Mouse (Mus musculus): ENCODE results near the gene Pkd1l3. TPM values are rescaled to one million over a fixed set of nuclear protein-coding genes. Genes with fewer than 3 reads are reported as not detected.

Gene Pkd1l3
- polyA plus RNA-seq, 1 experiment from 2014 or later, result 0.12 TPM

DNA sequence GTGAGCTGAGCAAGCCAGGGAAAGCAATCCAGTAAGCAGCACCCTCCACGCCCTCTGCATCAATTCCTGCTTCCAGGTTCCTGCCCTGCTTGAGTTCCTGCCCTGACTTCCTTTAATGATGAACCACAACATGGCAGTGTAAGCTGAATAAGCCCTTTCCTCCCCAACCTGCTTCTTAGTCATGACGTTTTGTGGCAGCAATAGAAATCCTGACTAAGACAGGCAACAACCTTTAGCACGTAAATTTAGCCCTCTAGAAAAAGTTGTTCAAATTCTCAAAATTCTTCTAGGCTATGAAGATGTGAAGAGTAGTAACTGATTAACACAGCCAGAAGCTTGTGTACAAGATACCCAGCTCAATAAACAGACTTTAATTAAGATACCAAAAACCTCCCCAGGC is 67.2 kb downstream of the Pkd1l3 start:
- Histone ChIP-seq H3K4me3 (replicated peaks; ENCODE audit: low read length) (no peak overlapping the region), H3K9ac (ENCODE audit: low read length) (no peak overlapping the region), H3K27me3 (ENCODE audit: control insufficient read depth, insufficient read depth, low read length) (no peaks in the 10 kb centered on the region), H3K27ac (ENCODE audit: low read length) (no peak overlapping the region), H3K4me2 (ENCODE audit: low read depth, low read length) (no peak overlapping the region), H3K4me1 (ENCODE audit: control insufficient read depth, insufficient read depth, low read length) (no peaks in the 10 kb centered on the region), H3K36me3 (ENCODE audit: control insufficient read depth, insufficient read depth, low read length) (peaks cover 21% of the 10 kb centered on the region), H3K9me3 (replicated peaks; ENCODE audit: control insufficient read depth, low read length) (no peaks in the 10 kb centered on the region)
- no peak for ATAC-seq (ENCODE audit: insufficient read depth, low FRiP score)
- 74% methylated on average over 3 of the region's 3 CpGs for WGBS

DNA sequence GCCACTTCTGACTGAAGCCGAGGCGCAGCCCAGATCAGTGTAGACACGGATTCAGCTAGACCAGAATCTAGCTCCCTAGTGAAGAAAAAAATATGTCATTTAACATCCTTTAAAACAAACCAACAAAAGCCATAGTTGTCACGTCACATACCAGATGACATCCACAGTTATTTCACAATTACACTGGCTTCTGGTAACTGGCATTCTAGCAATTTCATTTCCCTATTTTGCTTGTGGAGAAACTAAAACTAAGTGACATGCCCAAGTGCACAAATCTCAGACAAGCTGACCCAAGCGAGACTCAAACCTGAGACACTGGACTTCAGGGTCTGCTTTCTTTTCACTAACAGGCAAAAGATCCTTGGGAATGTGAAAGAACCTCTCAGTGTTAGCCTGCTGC is 67.8 kb downstream of the Pkd1l3 start:
- H3K27me3 ChIP-seq (ENCODE audit: control insufficient read depth, insufficient read depth, low read length), result no peaks in the 10 kb centered on the region
- H3K36me3 ChIP-seq (ENCODE audit: control insufficient read depth, insufficient read depth, low read length), result peaks cover 21% of the 10 kb centered on the region
- 87% methylated on average over 5 of the region's 5 CpGs for WGBS
- H3K4me1 ChIP-seq (ENCODE audit: control insufficient read depth, insufficient read depth, low read length), result no peaks in the 10 kb centered on the region
- H3K4me2 ChIP-seq (ENCODE audit: low read depth, low read length), result no peak overlapping the region
- no peak overlapping the region for H3K9ac ChIP-seq (ENCODE audit: low read length)
- no peaks in the 10 kb centered on the region for H3K9me3 ChIP-seq (replicated peaks; ENCODE audit: control insufficient read depth, low read length)
- no peak overlapping the region for H3K27ac ChIP-seq (ENCODE audit: low read length)
- no peak for ATAC-seq (ENCODE audit: insufficient read depth, low FRiP score)
- no peak overlapping the region for H3K4me3 ChIP-seq (replicated peaks; ENCODE audit: low read length)

DNA sequence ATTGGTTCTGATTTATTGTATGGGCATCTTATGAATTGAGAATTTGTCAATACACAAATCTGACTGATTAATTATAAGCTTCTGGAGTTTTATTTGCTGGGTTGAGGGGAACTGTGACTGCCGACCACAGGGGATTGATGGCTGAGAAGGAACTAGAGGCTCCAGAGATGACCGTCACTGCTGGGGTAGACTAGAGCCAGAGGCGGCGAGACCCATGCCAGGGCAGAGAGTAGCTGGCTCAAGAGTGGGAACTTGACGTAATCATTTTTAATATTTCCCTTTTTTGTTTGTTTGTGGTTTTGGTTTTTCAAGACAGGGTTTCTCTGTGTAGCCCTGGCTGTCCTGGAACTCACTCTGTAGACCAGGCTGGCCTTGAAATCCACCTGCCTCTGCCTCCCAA is 72.9 kb downstream of the Pkd1l3 start:
- Histone ChIP-seq H3K27ac (ENCODE audit: low read length) (no peak overlapping the region), H3K4me1 (ENCODE audit: control insufficient read depth, insufficient read depth, low read length) (peaks cover 18% of the 10 kb centered on the region), H3K27me3 (ENCODE audit: control insufficient read depth, insufficient read depth, low read length) (no peaks in the 10 kb centered on the region), H3K36me3 (ENCODE audit: control insufficient read depth, insufficient read depth, low read length) (0 out of 2 replicates have a peak, but pooled peaks cover 3% of the 10 kb centered on the region), H3K9ac (ENCODE audit: low read length) (no peak overlapping the region), H3K4me2 (ENCODE audit: low read depth, low read length) (no peak overlapping the region), H3K9me3 (replicated peaks; ENCODE audit: control insufficient read depth, low read length) (no peaks in the 10 kb centered on the region), H3K4me3 (replicated peaks; ENCODE audit: low read length) (no peak overlapping the region)
- 85% methylated on average over 5 of the region's 5 CpGs for WGBS
- no peak for ATAC-seq (ENCODE audit: insufficient read depth, low FRiP score)

DNA sequence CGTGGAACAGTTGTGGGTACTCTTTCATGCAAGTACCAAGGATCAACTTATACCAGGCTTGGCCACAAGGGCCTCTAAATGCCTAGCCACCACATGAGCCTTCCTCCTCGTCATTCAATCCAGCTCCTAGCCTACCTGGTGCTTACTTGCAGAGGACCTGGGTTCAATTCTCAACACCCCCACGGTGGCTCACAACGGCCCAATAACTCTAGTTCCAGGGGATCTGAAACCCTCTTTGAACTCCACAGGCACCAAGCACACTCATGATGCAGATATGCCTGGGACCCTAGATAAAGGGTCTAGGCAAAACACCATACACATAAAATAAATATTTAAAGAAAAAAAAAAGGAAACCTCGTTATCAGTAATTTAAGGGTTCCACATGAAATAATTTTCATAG is 77.5 kb downstream of the Pkd1l3 start:
- Histone ChIP-seq H3K4me2 (ENCODE audit: low read depth, low read length) (peak overlapping the region; percentile 82), H3K9me3 (replicated peaks; ENCODE audit: control insufficient read depth, low read length) (no peaks in the 10 kb centered on the region), H3K9ac (ENCODE audit: low read length) (peak overlapping the region; percentile 85), H3K36me3 (ENCODE audit: control insufficient read depth, insufficient read depth, low read length) (no peaks in the 10 kb centered on the region), H3K4me1 (ENCODE audit: control insufficient read depth, insufficient read depth, low read length) (peaks cover 26% of the 10 kb centered on the region), H3K27me3 (ENCODE audit: control insufficient read depth, insufficient read depth, low read length) (no peaks in the 10 kb centered on the region), H3K4me3 (replicated peaks; ENCODE audit: low read length) (peak overlapping the region; percentile 71), H3K27ac (ENCODE audit: low read length) (no peak overlapping the region)
- WGBS, result 37% methylated on average over 5 of the region's 5 CpGs
- ATAC-seq (ENCODE audit: insufficient read depth, low FRiP score), result no peak

DNA sequence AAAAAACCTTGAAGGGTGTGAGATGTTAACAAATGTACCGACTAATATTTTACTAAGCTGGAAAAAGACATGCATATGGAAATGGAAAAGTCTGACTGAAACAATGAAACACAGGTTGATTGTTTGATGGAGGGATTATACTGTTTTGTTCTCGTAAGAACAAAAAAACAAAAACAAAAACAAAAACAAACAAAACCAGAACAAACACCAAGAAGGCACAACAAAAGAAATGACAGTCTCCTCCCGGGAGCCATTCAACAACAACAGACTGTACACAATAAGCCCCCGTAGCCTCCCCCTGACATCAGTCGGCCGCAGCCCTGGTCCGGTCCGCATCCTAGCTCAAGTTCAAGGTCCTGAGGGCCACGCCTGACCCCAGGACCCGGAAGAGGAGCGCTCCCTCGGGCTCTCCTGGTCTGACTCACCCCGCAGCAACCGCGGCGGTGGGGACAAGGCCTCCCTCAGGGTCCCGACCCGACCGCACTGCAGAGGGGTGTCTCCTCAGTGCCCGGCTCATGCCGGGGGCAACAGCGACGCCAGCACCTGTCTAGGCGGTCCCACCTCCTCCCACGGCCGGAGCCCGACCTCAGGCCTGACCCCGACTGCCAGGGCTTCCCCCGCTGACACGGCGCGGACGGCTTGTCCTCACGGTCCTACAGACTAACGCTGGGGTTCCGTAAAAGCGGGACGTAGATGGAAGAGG is 78.3 kb downstream of the Pkd1l3 start:
- Histone ChIP-seq H3K4me1 (ENCODE audit: control insufficient read depth, insufficient read depth, low read length) (peaks cover 26% of the 10 kb centered on the region), H3K36me3 (ENCODE audit: control insufficient read depth, insufficient read depth, low read length) (no peaks in the 10 kb centered on the region), H3K4me2 (ENCODE audit: low read depth, low read length) (peak overlapping the region; percentile 82), H3K27me3 (ENCODE audit: control insufficient read depth, insufficient read depth, low read length) (no peaks in the 10 kb centered on the region), H3K4me3 (replicated peaks; ENCODE audit: low read length) (peak overlapping the region; percentile 71), H3K27ac (ENCODE audit: low read length) (peak overlapping the region; percentile 85), H3K9me3 (replicated peaks; ENCODE audit: control insufficient read depth, low read length) (no peaks in the 10 kb centered on the region), H3K9ac (ENCODE audit: low read length) (peak overlapping the region; percentile 85)
- peak; percentile 73 for ATAC-seq (ENCODE audit: insufficient read depth, low FRiP score)
- under 1% methylated on average over 38 of the region's 38 CpGs for WGBS

DNA sequence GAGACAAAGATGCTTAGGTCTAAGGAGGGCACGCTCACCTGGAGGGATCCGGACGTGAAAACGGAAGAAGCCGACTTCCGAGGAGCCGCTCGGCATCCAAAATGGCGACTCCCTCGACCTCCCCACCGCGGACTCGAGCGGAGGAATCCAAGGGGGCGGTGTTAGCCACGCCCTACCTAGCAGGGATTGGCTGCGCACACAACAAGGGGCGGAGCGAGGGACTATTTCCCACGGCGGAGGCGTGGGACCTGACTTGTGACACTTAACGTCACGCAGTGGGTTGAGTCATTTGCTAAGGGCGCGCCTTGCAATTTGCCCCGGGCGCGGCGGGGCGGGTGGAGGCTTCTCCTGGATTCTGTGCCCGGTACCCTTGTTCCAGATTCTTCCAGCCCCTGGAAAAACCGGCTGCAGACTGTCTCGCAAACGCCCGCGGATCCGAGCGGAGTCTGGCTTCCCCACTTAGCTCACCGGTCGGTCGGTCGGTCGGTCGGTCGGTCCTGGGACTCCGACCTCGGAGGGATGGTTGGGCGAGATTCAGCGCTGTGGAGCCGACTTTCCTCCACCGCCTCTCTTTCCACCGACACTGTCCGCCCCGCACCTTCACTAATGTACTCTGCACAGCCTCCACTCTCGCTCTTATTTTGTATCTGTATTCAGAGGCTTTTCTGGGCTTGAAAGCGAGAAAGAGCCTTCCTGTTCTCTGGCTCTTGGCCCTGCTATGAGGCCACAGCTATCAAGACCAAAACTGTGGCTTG is 79.0 kb downstream of the Pkd1l3 start, which contains the start of gene Ist1:
Gene Ist1 (minus strand): TSS at position 115 of the 755 bp plus-strand sequence.
- H3K27me3 ChIP-seq (ENCODE audit: control insufficient read depth, insufficient read depth, low read length), result no peaks in the 10 kb centered on the region
- H3K36me3 ChIP-seq (ENCODE audit: control insufficient read depth, insufficient read depth, low read length), result no peaks in the 10 kb centered on the region
- peak; percentile 99 for ATAC-seq (ENCODE audit: insufficient read depth, low FRiP score)
- under 1% methylated on average over 57 of the region's 57 CpGs for WGBS
- H3K4me2 ChIP-seq (ENCODE audit: low read depth, low read length), result peak within 1 kb of the TSS; percentile 90
- peak within 1 kb of the TSS; percentile 85 for H3K9ac ChIP-seq (ENCODE audit: low read length)
- no peaks in the 10 kb centered on the region for H3K9me3 ChIP-seq (replicated peaks; ENCODE audit: control insufficient read depth, low read length)
- H3K4me3 ChIP-seq (replicated peaks; ENCODE audit: low read length), result peak within 1 kb of the TSS; percentile 71
- peaks cover 26% of the 10 kb centered on the region for H3K4me1 ChIP-seq (ENCODE audit: control insufficient read depth, insufficient read depth, low read length)
- H3K27ac ChIP-seq (ENCODE audit: low read length), result peak within 1 kb of the TSS; percentile 87

DNA sequence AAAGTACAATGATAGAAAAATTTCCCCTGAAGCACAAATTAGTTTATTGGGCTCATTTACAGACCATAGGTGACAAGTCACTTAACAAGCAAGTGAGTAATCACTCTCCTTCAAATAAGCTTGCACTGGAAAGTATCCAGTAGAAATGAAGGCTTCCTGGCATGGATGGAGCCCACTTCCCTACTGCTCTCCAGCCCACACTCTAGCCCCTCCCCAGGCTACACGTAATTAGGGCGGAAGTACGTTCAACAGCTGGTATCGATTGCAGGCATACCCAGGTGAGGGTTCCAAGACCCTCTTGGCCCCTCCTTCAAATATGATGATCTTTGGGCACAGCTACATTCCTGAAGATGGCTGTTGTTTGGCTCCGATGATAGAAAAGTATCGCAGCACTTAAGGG is 79.8 kb downstream of the Pkd1l3 start:
- Histone ChIP-seq H3K9ac (ENCODE audit: low read length) (no peak overlapping the region; the same call in 1 of the 2 replicates), H3K27me3 (ENCODE audit: control insufficient read depth, insufficient read depth, low read length) (no peaks in the 10 kb centered on the region), H3K36me3 (ENCODE audit: control insufficient read depth, insufficient read depth, low read length) (no peaks in the 10 kb centered on the region), H3K27ac (ENCODE audit: low read length) (no peak overlapping the region), H3K4me3 (replicated peaks; ENCODE audit: low read length) (peak overlapping the region; percentile 71; the same call in 1 of the 2 replicates), H3K9me3 (replicated peaks; ENCODE audit: control insufficient read depth, low read length) (no peaks in the 10 kb centered on the region), H3K4me1 (ENCODE audit: control insufficient read depth, insufficient read depth, low read length) (peaks cover 26% of the 10 kb centered on the region), H3K4me2 (ENCODE audit: low read depth, low read length) (peak overlapping the region; percentile 90; the same call in 1 of the 2 replicates)
- 44% methylated on average over 6 of the region's 6 CpGs for WGBS
- no peak for ATAC-seq (ENCODE audit: insufficient read depth, low FRiP score)

DNA sequence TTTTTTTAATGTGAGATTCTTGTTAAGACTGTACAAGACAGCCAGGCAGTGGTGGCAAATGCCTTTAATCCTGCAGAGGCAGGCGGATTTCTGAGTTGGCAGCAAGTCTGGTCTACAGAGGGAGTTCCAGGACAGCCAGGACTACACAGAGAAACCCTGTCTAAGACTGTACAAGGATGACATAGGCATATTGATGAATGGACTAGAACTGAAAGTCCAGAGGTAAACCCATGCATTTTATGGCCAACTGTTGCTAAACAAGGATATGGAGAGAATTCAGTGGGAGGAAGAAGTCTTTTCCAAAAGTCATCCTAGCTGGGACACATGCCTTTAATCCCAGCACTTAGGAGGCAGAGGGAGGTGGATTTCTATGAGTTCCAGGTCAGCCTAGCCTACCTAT is 83.4 kb downstream of the Pkd1l3 start:
- H3K9ac ChIP-seq (ENCODE audit: low read length), result no peak overlapping the region
- no peak overlapping the region for H3K27ac ChIP-seq (ENCODE audit: low read length)
- no peak overlapping the region for H3K4me3 ChIP-seq (replicated peaks; ENCODE audit: low read length)
- H3K27me3 ChIP-seq (ENCODE audit: control insufficient read depth, insufficient read depth, low read length), result no peaks in the 10 kb centered on the region
- no peak for ATAC-seq (ENCODE audit: insufficient read depth, low FRiP score)
- no peak overlapping the region for H3K4me2 ChIP-seq (ENCODE audit: low read depth, low read length)
- no peaks in the 10 kb centered on the region for H3K36me3 ChIP-seq (ENCODE audit: control insufficient read depth, insufficient read depth, low read length)
- WGBS, result 81% methylated on average over 1 of the region's 1 CpGs
- peaks cover 7% of the 10 kb centered on the region for H3K4me1 ChIP-seq (ENCODE audit: control insufficient read depth, insufficient read depth, low read length)
- H3K9me3 ChIP-seq (replicated peaks; ENCODE audit: control insufficient read depth, low read length), result no peaks in the 10 kb centered on the region

DNA sequence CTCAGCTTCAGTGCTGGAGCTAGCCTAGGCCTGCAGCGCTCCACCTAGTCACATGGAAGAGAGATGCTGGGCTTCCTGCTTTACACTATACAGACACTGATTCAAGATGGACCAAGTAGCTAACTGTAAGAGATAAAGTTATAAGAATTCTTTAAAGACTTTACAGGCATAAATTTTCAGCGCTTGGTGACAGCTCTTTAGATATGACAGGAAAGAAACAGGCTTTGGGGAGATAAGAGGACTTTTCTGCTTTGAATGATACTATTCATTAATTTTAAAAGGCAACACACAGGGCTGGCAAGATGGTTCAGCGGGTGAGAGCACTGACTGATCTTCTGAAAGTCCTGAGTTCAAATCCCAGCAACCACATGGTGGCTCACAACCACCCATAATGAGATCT is 84.2 kb downstream of the Pkd1l3 start:
- H3K27me3 ChIP-seq (ENCODE audit: control insufficient read depth, insufficient read depth, low read length), result no peaks in the 10 kb centered on the region
- ATAC-seq (ENCODE audit: insufficient read depth, low FRiP score), result no peak
- WGBS, result 72% methylated on average over 3 of the region's 3 CpGs
- H3K9me3 ChIP-seq (replicated peaks; ENCODE audit: control insufficient read depth, low read length), result no peaks in the 10 kb centered on the region
- H3K27ac ChIP-seq (ENCODE audit: low read length), result no peak overlapping the region
- H3K9ac ChIP-seq (ENCODE audit: low read length), result no peak overlapping the region
- H3K4me2 ChIP-seq (ENCODE audit: low read depth, low read length), result no peak overlapping the region
- H3K4me3 ChIP-seq (replicated peaks; ENCODE audit: low read length), result no peak overlapping the region
- H3K36me3 ChIP-seq (ENCODE audit: control insufficient read depth, insufficient read depth, low read length), result no peaks in the 10 kb centered on the region
- H3K4me1 ChIP-seq (ENCODE audit: control insufficient read depth, insufficient read depth, low read length), result peaks cover 7% of the 10 kb centered on the region

Measured in stomach, embryonic 16.5 days (tissue).